Mouse (Mus musculus) testis, adult 2 months (tissue): ENCODE measurements around the gene Rab11fip5. TPM values are rescaled to one million over a fixed set of nuclear protein-coding genes. Genes with fewer than 3 reads are reported as not detected.

Experiments used
- H3K27ac ChIP-seq: fragments of 200-500 bp; 2 replicates; pipeline ENCODE4 v1.5.1; 2012; ENCODE audit warnings: low read depth, low read length; ENCODE audit not compliant: control insufficient read depth, insufficient read depth
- H3K27me3 ChIP-seq: fragments of 200-500 bp; 2 replicates; pipeline ENCODE4 v1.6.1; 2012; ENCODE audit warnings: mild to moderate bottlenecking, low read length, moderate library complexity; ENCODE audit not compliant: control insufficient read depth, insufficient read depth
- H3K36me3 ChIP-seq: fragments of 200-500 bp; 2 replicates; pipeline ENCODE4 v1.6.1; 2012; ENCODE audit warnings: mild to moderate bottlenecking, low read length; ENCODE audit not compliant: control insufficient read depth, insufficient read depth
- H3K4me1 ChIP-seq: fragments of 200-500 bp; 2 replicates; pipeline ENCODE4 v1.6.1; 2012; ENCODE audit warnings: low read length; ENCODE audit not compliant: control insufficient read depth, insufficient read depth
- H3K4me3 ChIP-seq: fragments of 200-500 bp; 2 replicates; pipeline ENCODE4 v1.5.1; 2012; ENCODE audit warnings: low read depth, mild to moderate bottlenecking, low read length, moderate library complexity, mixed read lengths; ENCODE audit not compliant: control insufficient read depth
- CTCF ChIP-seq: fragments of 200-500 bp; IDR thresholded peaks from 2 replicates; pipeline ENCODE4 v1.5.1; 2012; ENCODE audit warnings: low read depth, mild to moderate bottlenecking, inconsistent platforms, low read length, moderate library complexity; ENCODE audit not compliant: control insufficient read depth, insufficient read depth, insufficient replicate concordance
- POLR2A ChIP-seq: fragments of 200-500 bp; IDR thresholded peaks from 2 replicates; pipeline ENCODE4 v1.6.1; 2012; ENCODE audit warnings: low read depth, mild to moderate bottlenecking, inconsistent platforms, low read length, moderate library complexity; ENCODE audit not compliant: control insufficient read depth
- polyA plus RNA-seq: library from polyadenylated mRNA; depleted of rRNA; stranded (reverse); fragments of >200 nt; gene quantifications from 2 replicates; pipeline ENCODE4 v1.2.3, GENCODE M21; 2012; rRNA removed

Gene Rab11fip5
- polyA plus RNA-seq, 1 experiment = 160 TPM

DNA sequence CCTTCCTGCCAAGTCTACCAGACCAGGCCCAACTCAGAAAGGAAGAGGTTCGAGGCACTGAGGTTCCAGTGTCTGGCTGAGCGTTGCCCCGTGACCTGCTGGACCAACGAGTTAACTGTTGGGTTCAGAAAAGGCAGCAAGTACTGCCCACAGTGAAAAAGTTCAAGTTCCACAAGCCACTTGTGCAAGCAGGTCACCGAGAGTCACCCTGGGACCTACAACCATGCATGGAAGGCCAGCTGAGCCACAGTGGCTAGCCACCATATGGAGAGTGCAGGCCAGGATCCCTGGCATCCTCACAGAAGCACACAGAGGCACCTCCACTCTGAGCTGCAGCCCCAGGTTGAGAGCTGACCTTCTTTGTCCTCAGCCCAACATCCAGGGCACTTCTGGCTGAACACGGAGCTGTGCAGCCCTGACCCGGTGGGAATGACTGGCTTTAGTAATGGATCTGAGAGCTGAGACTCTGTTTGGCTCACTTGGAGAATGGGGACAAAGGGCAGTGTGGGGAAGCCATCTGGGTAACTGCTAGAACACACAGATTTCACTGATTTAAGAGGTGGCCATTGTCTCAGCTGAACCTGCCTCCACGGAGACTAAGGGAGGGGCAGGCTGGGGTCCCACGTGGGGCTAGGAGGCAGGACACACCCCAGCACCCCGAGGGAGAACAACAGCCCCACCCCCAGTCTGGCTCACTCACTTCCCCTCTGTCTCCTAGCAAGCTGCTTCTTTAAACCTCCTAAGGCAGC is 81.0 kb downstream of the Rab11fip5 start:
- no peaks in the 10 kb centered on the region for H3K4me1 ChIP-seq
- TF ChIP-seq POLR2A (no peak), CTCF (no peak)
- no peak overlapping the region for H3K4me3 ChIP-seq
- no peaks in the 10 kb centered on the region for H3K27me3 ChIP-seq
- H3K36me3 ChIP-seq = no peaks in the 10 kb centered on the region
- no peak overlapping the region for H3K27ac ChIP-seq

DNA sequence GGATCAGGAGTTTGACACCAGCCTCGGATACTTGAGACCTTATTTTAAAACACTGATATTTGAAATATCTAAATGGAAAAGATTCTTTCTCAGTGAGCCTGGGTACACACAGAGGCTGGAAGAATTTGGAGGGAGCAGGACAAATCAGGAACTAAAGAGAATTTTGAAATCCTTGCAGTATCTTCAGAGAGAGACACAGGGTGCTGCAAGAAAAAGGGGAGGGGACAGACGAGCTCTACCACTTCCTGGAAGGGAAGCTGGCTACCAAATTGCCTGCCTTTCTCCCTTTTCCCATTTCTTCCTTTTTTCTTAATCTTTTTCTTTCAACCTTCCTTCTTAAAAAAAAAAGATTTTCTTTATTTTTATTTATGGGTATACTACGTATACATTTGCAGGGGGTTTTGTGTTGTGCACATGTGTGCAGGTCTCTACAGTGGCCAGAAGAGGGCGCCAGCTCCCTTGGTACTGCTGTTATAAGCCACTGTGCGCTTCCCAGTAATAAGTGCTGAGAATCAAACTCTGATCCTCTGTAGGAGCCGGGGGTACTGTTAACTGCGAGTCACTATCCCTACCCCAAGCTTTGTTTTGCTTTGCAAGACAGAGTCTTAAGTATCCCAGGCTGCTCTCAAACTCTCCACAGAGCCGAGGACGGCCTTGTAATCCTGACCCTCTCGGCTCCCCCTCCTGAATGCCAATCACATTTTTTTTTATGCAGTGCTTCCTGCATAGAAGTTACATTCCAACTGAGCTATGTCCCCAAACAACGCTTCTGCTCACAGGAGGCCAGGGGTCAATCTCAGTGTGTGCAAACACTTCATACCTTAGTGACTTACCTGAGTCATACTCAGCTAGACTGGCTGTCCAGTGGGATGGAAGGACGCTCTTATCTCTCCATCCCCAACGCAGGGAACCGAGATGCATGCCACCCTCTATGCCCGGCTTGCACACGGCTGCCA is 83.3 kb downstream of the Rab11fip5 start:
- Histone ChIP-seq H3K4me1 (no peaks in the 10 kb centered on the region), H3K4me3 (no peak overlapping the region), H3K27me3 (no peaks in the 10 kb centered on the region), H3K27ac (no peak overlapping the region), H3K36me3 (no peaks in the 10 kb centered on the region)
- TF ChIP-seq CTCF (peak; percentile 81; the same call in 1 of the 2 replicates), POLR2A (no peak)

DNA sequence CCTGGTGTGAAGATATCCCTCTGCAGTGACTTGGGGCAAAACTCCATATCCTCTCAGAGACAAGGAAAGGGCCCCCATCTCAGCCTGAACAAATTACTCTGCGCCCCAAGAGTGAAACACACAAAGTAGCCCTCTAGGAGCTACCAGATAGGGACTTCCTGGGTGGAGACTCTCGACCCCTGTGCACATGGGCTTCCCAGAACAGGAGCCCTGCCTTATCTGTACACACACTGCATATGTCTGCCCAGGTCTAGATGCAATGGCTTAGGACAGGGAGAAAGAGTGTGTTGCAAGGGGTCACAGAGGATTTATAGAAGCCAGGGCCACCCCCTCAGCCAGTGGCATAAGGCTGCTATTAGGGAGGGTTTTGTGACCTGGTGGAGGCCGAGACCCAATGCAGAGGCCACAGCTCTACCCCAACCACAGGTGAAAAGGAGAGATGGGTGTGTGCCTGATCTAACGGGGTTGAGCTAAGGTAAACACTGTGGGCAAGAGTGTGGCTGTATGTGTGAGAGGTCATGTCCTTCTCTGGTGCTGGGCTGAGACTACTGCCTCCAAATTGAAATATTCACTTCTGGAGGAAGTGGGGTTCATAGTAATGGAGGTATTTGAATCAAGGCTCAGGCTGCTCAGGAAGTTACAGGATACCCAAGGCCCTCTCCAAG is 86.1 kb downstream of the Rab11fip5 start:
- TF ChIP-seq POLR2A (no peak), CTCF (no peak)
- H3K4me3 ChIP-seq = no peak overlapping the region
- H3K27me3 ChIP-seq = no peaks in the 10 kb centered on the region
- H3K4me1 ChIP-seq = no peaks in the 10 kb centered on the region
- H3K36me3 ChIP-seq = no peaks in the 10 kb centered on the region
- no peak overlapping the region for H3K27ac ChIP-seq

DNA sequence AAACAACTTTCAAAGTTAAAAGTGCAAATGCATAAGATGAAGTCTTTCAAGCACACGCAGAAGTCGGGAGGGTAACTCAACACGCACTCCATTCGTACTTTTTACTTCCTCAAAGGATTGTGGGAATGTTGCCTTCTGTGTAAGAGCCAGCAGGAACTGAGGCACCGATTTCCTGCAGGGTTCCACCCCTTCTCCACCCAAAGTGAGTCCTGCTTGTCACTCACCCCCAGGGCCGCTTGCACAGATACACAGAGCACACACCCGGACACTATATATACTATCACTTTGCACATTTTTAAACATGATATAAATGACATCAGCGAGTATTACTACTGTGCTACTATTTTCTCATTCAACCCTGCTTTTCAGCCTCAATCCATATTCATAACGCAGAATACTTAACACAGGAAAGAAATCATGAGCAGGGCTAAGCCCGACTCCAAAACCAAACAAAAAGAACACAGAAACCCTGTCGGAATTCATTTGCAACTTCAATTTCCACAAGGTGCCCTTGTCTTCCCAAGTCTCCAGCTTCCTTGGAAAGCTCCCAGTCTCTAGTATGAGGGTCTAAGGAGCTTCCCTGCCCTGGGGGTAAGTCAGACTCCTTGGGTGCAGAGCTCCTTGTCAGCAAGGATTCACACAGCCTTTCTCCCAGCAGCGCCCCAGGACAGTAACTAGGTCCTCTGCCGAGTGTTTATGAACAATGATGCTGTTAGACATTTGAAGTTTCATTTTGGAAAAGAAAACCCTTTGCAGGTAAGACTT is 88.0 kb downstream of the Rab11fip5 start:
- no peak overlapping the region for H3K4me3 ChIP-seq
- no peaks in the 10 kb centered on the region for H3K36me3 ChIP-seq
- no peak for TF ChIP-seq CTCF
- no peak for TF ChIP-seq POLR2A
- H3K4me1 ChIP-seq = no peaks in the 10 kb centered on the region
- no peak overlapping the region for H3K27ac ChIP-seq
- H3K27me3 ChIP-seq = no peaks in the 10 kb centered on the region

Other genes starting within 250 kb of the Rab11fip5 start
- gene Spr, start 236.9 kb downstream of the Rab11fip5 start, polyA plus RNA-seq = 1.8 and 2.3 TPM in 2 replicates
- gene Emx1, start 187.2 kb downstream of the Rab11fip5 start, polyA plus RNA-seq = 0.10 and 0.11 TPM in 2 replicates
- gene Sfxn5, start 41.2 kb downstream of the Rab11fip5 start, polyA plus RNA-seq = 0.80 and 1.1 TPM in 2 replicates
- gene Noto, start 49.3 kb upstream of the Rab11fip5 start, polyA plus RNA-seq = not detected in 2 replicates
- gene Smyd5, start 57.4 kb upstream of the Rab11fip5 start, polyA plus RNA-seq = 10.2 TPM in 2 replicates
- gene Cct7, start 76.9 kb upstream of the Rab11fip5 start, polyA plus RNA-seq = 496 and 501 TPM in 2 replicates
- 20.7 and 21.5 TPM in 2 replicates for gene Pradc1, start 77.3 kb upstream of the Rab11fip5 start, polyA plus RNA-seq
- gene Fbxo41, start 128.4 kb upstream of the Rab11fip5 start, polyA plus RNA-seq = 0.37 and 0.52 TPM in 2 replicates
- gene Egr4, start 139.0 kb upstream of the Rab11fip5 start, polyA plus RNA-seq = 1.8 and 2.0 TPM in 2 replicates
- 11.6 and 13.5 TPM in 2 replicates for gene Alms1, start 212.9 kb upstream of the Rab11fip5 start, polyA plus RNA-seq